11 mouse cellular contexts compared by ENCODE assay signal in genomic region chr16:91023384-91023783, GRCm38 (mm10). TPM values are rescaled to one million over a fixed set of nuclear protein-coding genes. Genes with fewer than 3 reads are reported as not detected.
DNase-seq lines count a peak whose midpoint lies in the region; ATAC-seq and TF ChIP-seq lines count a peak whose summit lies in the region.
"Had no signal": no experiment of that assay in that cellular context is flagged by ENCODE, and none has a peak within 500 bp of the region (broad histone marks: within the 10 kb centered on the region; RNA-seq: fewer than 3 reads in every experiment).

No protein-coding gene starts in this region.

- TF ChIP-seq CTCF in lung, postnatal 0 days (IDR thresholded peaks at IDR 0.05): peak; percentile 59
- TF ChIP-seq CTCF in brain, embryonic 14.5 days (IDR thresholded peaks at IDR 0.05; ENCODE audit: borderline replicate concordance, extremely low read depth, insufficient read depth, insufficient read length): peak; percentile 48; the same call in 1 of the 2 replicates

- H3K4me1 ChIP-seq in lung, postnatal 0 days (ENCODE audit: insufficient read depth, low read depth, low read length): no peaks in the 10 kb centered on the region
- H3K4me1 ChIP-seq: embryonic facial prominence, embryonic 15.5 days had no signal

- no peak overlapping the region for H3K9ac ChIP-seq in lung, postnatal 0 days (replicated peaks; ENCODE audit: low read depth)
- H3K9ac ChIP-seq: embryonic facial prominence, embryonic 15.5 days had no signal

- H3K4me2 ChIP-seq in lung, postnatal 0 days (replicated peaks; ENCODE audit: low read depth, low read length): no peak overlapping the region
- H3K4me2 ChIP-seq: embryonic facial prominence, embryonic 15.5 days had no signal

- no peaks in the 10 kb centered on the region for H3K9me3 ChIP-seq in lung, postnatal 0 days (ENCODE audit: low read length)
- H3K9me3 ChIP-seq: embryonic facial prominence, embryonic 15.5 days had no signal

- no peak for ATAC-seq in lung, postnatal 0 days

- no peak overlapping the region for H3K4me3 ChIP-seq in lung, postnatal 0 days (ENCODE audit: low read depth, low read length)
- H3K4me3 ChIP-seq: embryonic facial prominence, embryonic 15.5 days; megakaryocyte, embryonic 14.5 days had no signal

- H3K27ac ChIP-seq in lung, postnatal 0 days (ENCODE audit: low read length): no peak overlapping the region
- H3K27ac ChIP-seq: embryonic facial prominence, embryonic 15.5 days had no signal

- peak; percentile 33 for DNase-seq in embryo, embryonic 10 days (ENCODE audit: low spot score)
- no peak for DNase-seq in embryo, embryonic 9.5 days (ENCODE audit: extremely low spot score)
- no peak for DNase-seq in lung, postnatal 0 days (ENCODE audit: low spot score)
- no peak for DNase-seq in lung, postnatal 25 days (ENCODE audit: low spot score)
- no peak for DNase-seq in brain, embryonic 14.5 days (ENCODE audit: low read depth)
- DNase-seq in splenic B cell, adult 2 months (ENCODE audit: low read depth, low spot score): peak; percentile 57
- no peak for DNase-seq in ovary, postnatal 14 days (ENCODE audit: low spot score)
- no peak for DNase-seq in gastrocnemius, adult 8-10 months (ENCODE audit: low spot score in 2 of 2)
- DNase-seq: kidney, adult 9 months had no signal

- H3K36me3 ChIP-seq in lung, postnatal 0 days (ENCODE audit: insufficient read depth, low read length): peaks cover 52% of the 10 kb centered on the region
- peaks cover 14% of the 10 kb centered on the region for H3K36me3 ChIP-seq in splenic B cell, adult 2 months (ENCODE audit: control insufficient read depth, insufficient read depth, low read length, poor library complexity, severe bottlenecking)

- no peak for TF ChIP-seq POLR2A in brain, embryonic 14.5 days (IDR thresholded peaks at IDR 0.05; ENCODE audit: borderline replicate concordance, extremely low read depth, insufficient read depth, insufficient read length, poor library complexity, severe bottlenecking)

- 76% methylated on average over 1 of the region's 1 CpGs for WGBS in lung, postnatal 0 days

- no peaks in the 10 kb centered on the region for H3K27me3 ChIP-seq in lung, postnatal 0 days (replicated peaks; ENCODE audit: insufficient read depth, low read length)
- H3K27me3 ChIP-seq in splenic B cell, adult 2 months (ENCODE audit: control insufficient read depth, insufficient read depth, low read length, poor library complexity, severe bottlenecking): no peaks in the 10 kb centered on the region
- H3K27me3 ChIP-seq: embryonic facial prominence, embryonic 15.5 days; megakaryocyte, embryonic 14.5 days had no signal

- TF ChIP-seq EP300 in lung, postnatal 0 days (IDR thresholded peaks at IDR 0.05): no peak

RNA-seq across cellular contexts. Expression of gene Synj1, which starts 12.3 kb away (rescaled TPM):
- 12.7 and 13.1 TPM in 2 replicates for polyA plus RNA-seq in lung, postnatal 0 days (2015; fragmentation: Nextera tagmentation; extraction: Ambion mirVana)
- 66.0 and 90.7 TPM in 2 replicates for polyA plus RNA-seq in brain, embryonic 14.5 days (2012; rRNA removed)
- total RNA-seq in gastrocnemius, adult 8-10 months (2022): 1 to 10 TPM; 6.8 to 9.8 (median 8.5) TPM

RNA-seq across cellular contexts. Expression of gene Paxbp1, which starts 21.0 kb away (rescaled TPM):
- polyA plus RNA-seq in lung, postnatal 0 days (2015; fragmentation: Nextera tagmentation; extraction: Ambion mirVana): 20.3 and 23.9 TPM in 2 replicates
- 148 and 160 TPM in 2 replicates for polyA plus RNA-seq in brain, embryonic 14.5 days (2012; rRNA removed)
- total RNA-seq in gastrocnemius, adult 8-10 months (2022): 10 to 100 TPM in 1 of 4 experiments, 1 to 10 TPM in 3; 5.0 to 10.3 (median 6.2) TPM

Comparison
In these comparisons a context has a peak if more than half of its experiments do, and no peak if none do; other contexts are left out.
1. DNase-seq: peak in embryo, embryonic 10 days (single experiment) and splenic B cell, adult 2 months (single experiment); none in embryo, embryonic 9.5 days (single experiment), lung, postnatal 0 days (single experiment), lung, postnatal 25 days (single experiment), brain, embryonic 14.5 days (single experiment), ovary, postnatal 14 days (single experiment) and gastrocnemius, adult 8-10 months (0 of 2).